Mouse (Mus musculus): ENCODE results near the gene Ssbp1. TPM values are rescaled to one million over a fixed set of nuclear protein-coding genes. Genes with fewer than 3 reads are reported as not detected.

Ssbp1 gene
- polyA plus RNA-seq, 1 experiment from 2014 or later, result 237 TPM

DNA sequence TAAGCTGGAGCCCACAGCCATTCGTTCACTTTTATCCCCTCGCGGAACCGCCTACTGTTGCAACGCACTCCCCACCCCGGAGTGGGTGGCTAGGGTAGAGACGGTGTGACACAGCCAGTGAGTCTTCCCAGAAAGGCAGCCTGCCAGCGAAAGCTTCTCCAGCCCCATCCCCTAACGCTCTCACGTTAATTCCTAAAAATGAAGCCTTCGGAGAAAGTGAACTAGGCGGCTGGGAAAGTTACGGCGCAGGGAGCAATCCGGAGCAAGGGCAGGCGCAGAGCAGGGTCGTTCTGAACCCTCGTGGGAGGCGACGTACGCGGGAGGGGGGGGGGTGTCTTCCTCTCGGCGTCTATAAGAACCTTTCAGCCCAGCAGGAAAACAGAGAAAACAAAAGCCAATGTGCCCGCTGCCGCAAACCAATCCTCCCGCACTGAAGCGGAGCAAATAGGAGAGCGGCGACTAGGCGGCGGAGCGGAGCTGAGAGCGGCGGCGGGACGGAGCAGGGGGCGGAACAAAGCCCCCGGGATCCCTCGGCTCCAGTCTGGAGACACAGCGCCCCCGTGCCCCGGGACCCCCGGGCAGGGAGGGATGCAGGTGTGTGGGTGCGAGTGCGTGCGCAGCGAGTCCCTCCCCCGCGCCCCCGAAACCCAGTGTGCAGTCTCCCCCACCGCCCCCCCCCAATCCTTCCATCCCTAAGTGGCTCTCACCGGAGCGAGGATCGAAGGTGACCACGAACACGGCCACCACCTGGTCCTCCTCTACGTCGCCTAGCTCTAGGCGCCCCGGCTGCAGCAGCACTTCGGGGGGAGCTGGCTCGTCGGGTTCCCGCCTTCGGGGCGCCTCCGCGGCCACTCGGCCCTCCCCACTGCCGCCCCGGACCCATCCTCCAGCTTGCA, 35.8 kb upstream of the Ssbp1 start:
- Histone ChIP-seq H3K27me3 (ENCODE audit: poor library complexity, severe bottlenecking) (peaks cover 28% of the 10 kb centered on the region), H3K4me3 (peak overlapping the region; percentile 93), H3K27ac (peak overlapping the region; percentile 96), H3K36me3 (replicated peaks) (no peaks in the 10 kb centered on the region), H3K9me3 (no peaks in the 10 kb centered on the region), H3K4me1 (peaks cover 24% of the 10 kb centered on the region)
- under 1% methylated on average over 68 of the region's 72 CpGs for WGBS
- peak; percentile 67 for DNase-seq (ENCODE audit: extremely low spot score, low spot score)

DNA sequence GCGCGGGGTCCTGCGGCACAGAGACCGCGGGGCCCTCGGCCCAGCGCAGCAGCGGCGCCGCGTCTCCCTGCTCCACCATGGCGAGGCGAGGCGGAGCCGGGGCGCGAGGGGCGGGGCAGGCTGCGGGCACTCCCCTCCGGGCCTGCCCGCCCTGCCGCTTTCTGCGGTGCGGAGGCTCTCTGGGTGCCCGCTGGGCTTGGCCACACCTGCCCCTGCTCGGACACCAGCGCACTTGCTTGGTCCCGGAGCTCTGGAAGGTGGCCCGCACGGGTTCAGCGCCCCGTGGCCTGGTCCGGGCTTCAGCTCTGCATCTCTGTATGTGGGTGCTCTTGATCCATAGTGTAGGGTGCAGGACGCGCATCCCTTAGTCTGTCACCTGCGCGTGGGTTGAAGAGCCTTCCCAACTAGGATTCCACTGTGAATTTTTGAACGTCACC, 35.1 kb upstream of the Ssbp1 start, which contains the start of gene E330009J07Rik:
TSS of gene E330009J07Rik (minus strand) at position 89 of the 437 bp plus-strand sequence.
- Histone ChIP-seq H3K36me3 (replicated peaks) (no peaks in the 10 kb centered on the region), H3K9me3 (no peaks in the 10 kb centered on the region), H3K4me1 (peaks cover 23% of the 10 kb centered on the region), H3K27ac (peak within 1 kb of the TSS; percentile 96), H3K27me3 (ENCODE audit: poor library complexity, severe bottlenecking) (peaks cover 31% of the 10 kb centered on the region), H3K4me3 (peak within 1 kb of the TSS; percentile 93)
- WGBS, result under 1% methylated on average over 38 of the region's 38 CpGs
- DNase-seq (ENCODE audit: extremely low spot score, low spot score), result peak; percentile 76

GRCm38 (mm10) chr6:40438936-40439335, 32.2 kb upstream of the Ssbp1 start, which contains the start of gene Wee2:
Gene Wee2 (plus strand): TSS chr6:40439088.
- peaks cover 18% of the 10 kb centered on the region for H3K4me1 ChIP-seq
- H3K9me3 ChIP-seq, result no peaks in the 10 kb centered on the region
- no peaks in the 10 kb centered on the region for H3K36me3 ChIP-seq (replicated peaks)
- H3K27ac ChIP-seq, result no peak within 1 kb of the TSS
- no peak for DNase-seq (ENCODE audit: extremely low spot score, low spot score)
- peaks cover 44% of the 10 kb centered on the region for H3K27me3 ChIP-seq (ENCODE audit: poor library complexity, severe bottlenecking)
- H3K4me3 ChIP-seq, result no peak within 1 kb of the TSS
- 86% methylated on average over 5 of the region's 5 CpGs for WGBS

DNA sequence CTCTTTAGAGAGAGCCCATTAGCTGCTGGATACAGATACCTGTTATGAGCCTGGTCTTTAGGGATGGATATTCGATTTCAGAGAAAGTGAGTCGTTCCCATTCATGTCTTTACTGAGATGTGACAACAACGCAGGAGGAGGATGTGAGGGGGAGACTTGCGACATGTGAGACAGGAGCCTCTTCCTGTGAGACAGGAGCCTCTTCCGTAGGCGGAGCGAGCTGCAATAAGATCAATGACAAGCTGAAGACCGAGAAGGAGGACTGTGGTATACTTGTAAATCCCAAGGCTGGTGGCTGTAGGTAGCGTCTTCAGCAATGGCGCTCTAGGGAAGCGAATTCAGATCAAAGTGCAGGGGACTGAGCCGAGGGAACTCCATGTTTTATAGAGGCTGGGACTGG, 31.4 kb upstream of the Ssbp1 start:
- no peaks in the 10 kb centered on the region for H3K36me3 ChIP-seq (replicated peaks)
- H3K4me1 ChIP-seq, result peaks cover 10% of the 10 kb centered on the region
- H3K27ac ChIP-seq, result no peak overlapping the region
- no peak overlapping the region for H3K4me3 ChIP-seq
- 55% methylated on average over 12 of the region's 12 CpGs for WGBS
- H3K9me3 ChIP-seq, result no peaks in the 10 kb centered on the region
- no peak for DNase-seq (ENCODE audit: extremely low spot score, low spot score)
- H3K27me3 ChIP-seq (ENCODE audit: poor library complexity, severe bottlenecking), result peaks cover 44% of the 10 kb centered on the region

GRCm38 (mm10) chr6:40441276-40441675, 29.9 kb upstream of the Ssbp1 start:
- H3K4me3 ChIP-seq, result no peak overlapping the region
- H3K9me3 ChIP-seq, result no peaks in the 10 kb centered on the region
- H3K27me3 ChIP-seq (ENCODE audit: poor library complexity, severe bottlenecking), result peaks cover 44% of the 10 kb centered on the region
- no peaks in the 10 kb centered on the region for H3K36me3 ChIP-seq (replicated peaks)
- WGBS, result 80% methylated on average over 3 of the region's 3 CpGs
- H3K4me1 ChIP-seq, result peaks cover 2% of the 10 kb centered on the region; the same call in 1 of the 2 replicates
- no peak overlapping the region for H3K27ac ChIP-seq
- DNase-seq (ENCODE audit: extremely low spot score, low spot score), result no peak

- peaks cover 40% of the 10 kb centered on the region for H3K27me3 ChIP-seq (ENCODE audit: poor library complexity, severe bottlenecking)
- no peaks in the 10 kb centered on the region for H3K36me3 ChIP-seq (replicated peaks)
- no peak overlapping the region for H3K4me3 ChIP-seq
- no peaks in the 10 kb centered on the region for H3K9me3 ChIP-seq
- H3K27ac ChIP-seq, result no peak overlapping the region
- no peak for DNase-seq (ENCODE audit: extremely low spot score, low spot score)
- no peaks in the 10 kb centered on the region for H3K4me1 ChIP-seq
- WGBS, result 39% methylated on average over 3 of the region's 3 CpGs
Measured at GRCm38 (mm10) chr6:40441755-40442154, 29.4 kb upstream of the Ssbp1 start.

- H3K27me3 ChIP-seq (ENCODE audit: poor library complexity, severe bottlenecking), result peaks cover 23% of the 10 kb centered on the region
- no peaks in the 10 kb centered on the region for H3K36me3 ChIP-seq (replicated peaks)
- H3K9me3 ChIP-seq, result no peaks in the 10 kb centered on the region
- WGBS, result 42% methylated on average over 10 of the region's 10 CpGs
- no peak for DNase-seq (ENCODE audit: extremely low spot score, low spot score)
- no peaks in the 10 kb centered on the region for H3K4me1 ChIP-seq
- no peak overlapping the region for H3K4me3 ChIP-seq
- no peak overlapping the region for H3K27ac ChIP-seq
Measured at GRCm38 (mm10) chr6:40443281-40443928, 27.7 kb upstream of the Ssbp1 start.

- no peaks in the 10 kb centered on the region for H3K36me3 ChIP-seq (replicated peaks)
- H3K27me3 ChIP-seq (ENCODE audit: poor library complexity, severe bottlenecking), result 0 out of 2 replicates have a peak, but pooled peaks cover under 1% of the 10 kb centered on the region
- DNase-seq (ENCODE audit: extremely low spot score, low spot score), result no peak
- H3K4me3 ChIP-seq, result no peak overlapping the region
- no peaks in the 10 kb centered on the region for H3K9me3 ChIP-seq
- H3K4me1 ChIP-seq, result no peaks in the 10 kb centered on the region
- H3K27ac ChIP-seq, result no peak overlapping the region
Measured at GRCm38 (mm10) chr6:40448626-40449025, 22.5 kb upstream of the Ssbp1 start.

- Histone ChIP-seq H3K4me1 (no peaks in the 10 kb centered on the region), H3K36me3 (replicated peaks) (no peaks in the 10 kb centered on the region), H3K4me3 (no peak overlapping the region), H3K9me3 (no peaks in the 10 kb centered on the region), H3K27ac (no peak overlapping the region), H3K27me3 (ENCODE audit: poor library complexity, severe bottlenecking) (no peaks in the 10 kb centered on the region)
- WGBS, result 24% methylated on average over 7 of the region's 7 CpGs
- no peak for DNase-seq (ENCODE audit: extremely low spot score, low spot score)
Measured at GRCm38 (mm10) chr6:40454436-40455041, 16.6 kb upstream of the Ssbp1 start.

GRCm38 (mm10) chr6:40465710-40466109, 5.4 kb upstream of the Ssbp1 start:
- peaks cover 7% of the 10 kb centered on the region for H3K4me1 ChIP-seq
- H3K27ac ChIP-seq, result no peak overlapping the region
- no peaks in the 10 kb centered on the region for H3K27me3 ChIP-seq (ENCODE audit: poor library complexity, severe bottlenecking)
- WGBS, result 52% methylated on average over 6 of the region's 6 CpGs
- no peak overlapping the region for H3K4me3 ChIP-seq
- no peak for DNase-seq (ENCODE audit: extremely low spot score, low spot score)
- no peaks in the 10 kb centered on the region for H3K9me3 ChIP-seq
- H3K36me3 ChIP-seq (replicated peaks), result no peaks in the 10 kb centered on the region

- no peak for DNase-seq (ENCODE audit: extremely low spot score, low spot score)
- peaks cover 37% of the 10 kb centered on the region for H3K36me3 ChIP-seq (replicated peaks)
- under 1% methylated on average over 7 of the region's 7 CpGs for WGBS
Measured at GRCm38 (mm10) chr6:40471720-40472010, 513 bp downstream of the Ssbp1 start.

DNA sequence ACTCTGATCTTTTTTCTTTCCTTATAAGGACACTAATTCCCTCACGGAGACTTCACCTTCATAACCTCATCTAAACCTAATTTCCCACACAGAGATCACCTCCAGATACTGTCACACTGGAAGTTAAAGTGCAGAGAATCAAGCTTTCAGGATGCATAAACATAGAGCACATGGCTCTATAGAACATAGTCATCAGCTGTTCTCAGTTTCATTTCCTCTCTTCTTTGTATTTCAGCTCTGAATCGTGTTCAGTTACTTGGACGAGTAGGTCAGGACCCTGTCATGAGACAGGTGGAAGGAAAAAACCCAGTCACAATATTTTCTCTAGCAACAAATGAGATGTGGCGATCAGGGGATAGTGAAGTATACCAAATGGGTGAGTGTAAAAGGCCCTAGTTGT, 5.0 kb downstream of the Ssbp1 start:
- H3K4me1 ChIP-seq, result peaks cover 16% of the 10 kb centered on the region
- no peak overlapping the region for H3K27ac ChIP-seq
- peaks cover 74% of the 10 kb centered on the region for H3K36me3 ChIP-seq (replicated peaks)
- H3K9me3 ChIP-seq, result no peaks in the 10 kb centered on the region
- WGBS, result 92% methylated on average over 4 of the region's 4 CpGs
- H3K4me3 ChIP-seq, result no peak overlapping the region
- DNase-seq (ENCODE audit: extremely low spot score, low spot score), result no peak
- no peaks in the 10 kb centered on the region for H3K27me3 ChIP-seq (ENCODE audit: poor library complexity, severe bottlenecking)

More at GRCm38 (mm10) chr6:40471720-40472010, 513 bp downstream of the Ssbp1 start:
- Histone ChIP-seq H3K27ac (peak overlapping the region; percentile 97), H3K9me3 (no peaks in the 10 kb centered on the region), H3K4me3 (peak overlapping the region; percentile 82), H3K27me3 (ENCODE audit: poor library complexity, severe bottlenecking) (no peaks in the 10 kb centered on the region), H3K4me1 (peaks cover 24% of the 10 kb centered on the region)

GRCm38 (mm10) chr6:40479705-40480104, 8.6 kb downstream of the Ssbp1 start:
- Histone ChIP-seq H3K27me3 (ENCODE audit: poor library complexity, severe bottlenecking) (no peaks in the 10 kb centered on the region), H3K9me3 (no peaks in the 10 kb centered on the region), H3K36me3 (replicated peaks) (peaks cover 92% of the 10 kb centered on the region), H3K4me3 (no peak overlapping the region), H3K27ac (no peak overlapping the region), H3K4me1 (no peaks in the 10 kb centered on the region)
- no peak for DNase-seq (ENCODE audit: extremely low spot score, low spot score)
- 98% methylated on average over 1 of the region's 1 CpGs for WGBS

All from forebrain, embryonic 10.5 days (tissue).